Mouse (Mus musculus) testis, adult 2 months (tissue): ENCODE measurements around the gene Rimkla. TPM values are rescaled to one million over a fixed set of nuclear protein-coding genes. Genes with fewer than 3 reads are reported as not detected.
A peak's percentile ranks its signal among the peaks of the same experiment; 100 is the strongest.

ENCODE experiments used
- H3K27ac ChIP-seq: fragments of 200-500 bp; 2 replicates; pipeline ENCODE4 v1.5.1; 2012; ENCODE audit warnings: low read depth, low read length; ENCODE audit not compliant: control insufficient read depth, insufficient read depth
- H3K27me3 ChIP-seq: fragments of 200-500 bp; 2 replicates; pipeline ENCODE4 v1.6.1; 2012; ENCODE audit warnings: mild to moderate bottlenecking, low read length, moderate library complexity; ENCODE audit not compliant: control insufficient read depth, insufficient read depth
- H3K36me3 ChIP-seq: fragments of 200-500 bp; 2 replicates; pipeline ENCODE4 v1.6.1; 2012; ENCODE audit warnings: mild to moderate bottlenecking, low read length; ENCODE audit not compliant: control insufficient read depth, insufficient read depth
- H3K4me1 ChIP-seq: fragments of 200-500 bp; 2 replicates; pipeline ENCODE4 v1.6.1; 2012; ENCODE audit warnings: low read length; ENCODE audit not compliant: control insufficient read depth, insufficient read depth
- H3K4me3 ChIP-seq: fragments of 200-500 bp; 2 replicates; pipeline ENCODE4 v1.5.1; 2012; ENCODE audit warnings: low read depth, mild to moderate bottlenecking, low read length, moderate library complexity, mixed read lengths; ENCODE audit not compliant: control insufficient read depth
- CTCF ChIP-seq: fragments of 200-500 bp; IDR thresholded peaks from 2 replicates; pipeline ENCODE4 v1.5.1; 2012; ENCODE audit warnings: low read depth, mild to moderate bottlenecking, inconsistent platforms, low read length, moderate library complexity; ENCODE audit not compliant: control insufficient read depth, insufficient read depth, insufficient replicate concordance
- POLR2A ChIP-seq: fragments of 200-500 bp; IDR thresholded peaks from 2 replicates; pipeline ENCODE4 v1.6.1; 2012; ENCODE audit warnings: low read depth, mild to moderate bottlenecking, inconsistent platforms, low read length, moderate library complexity; ENCODE audit not compliant: control insufficient read depth
- polyA plus RNA-seq: library from polyadenylated mRNA; depleted of rRNA; stranded (reverse); fragments of >200 nt; gene quantifications from 2 replicates; pipeline ENCODE4 v1.2.3, GENCODE M21; 2012

Rimkla gene
- polyA plus RNA-seq, 1 experiment: 0.65 TPM

- Histone ChIP-seq H3K4me1 (no peaks in the 10 kb centered on the region; the same call in 1 of the 2 replicates), H3K36me3 (no peaks in the 10 kb centered on the region), H3K27me3 (no peaks in the 10 kb centered on the region), H3K4me3 (no peak overlapping the region), H3K27ac (no peak overlapping the region)
- TF ChIP-seq POLR2A (no peak), CTCF (no peak)
Observed at GRCm38 (mm10) chr4:119453128-119453527, 39.3 kb downstream of the Rimkla start.

DNA sequence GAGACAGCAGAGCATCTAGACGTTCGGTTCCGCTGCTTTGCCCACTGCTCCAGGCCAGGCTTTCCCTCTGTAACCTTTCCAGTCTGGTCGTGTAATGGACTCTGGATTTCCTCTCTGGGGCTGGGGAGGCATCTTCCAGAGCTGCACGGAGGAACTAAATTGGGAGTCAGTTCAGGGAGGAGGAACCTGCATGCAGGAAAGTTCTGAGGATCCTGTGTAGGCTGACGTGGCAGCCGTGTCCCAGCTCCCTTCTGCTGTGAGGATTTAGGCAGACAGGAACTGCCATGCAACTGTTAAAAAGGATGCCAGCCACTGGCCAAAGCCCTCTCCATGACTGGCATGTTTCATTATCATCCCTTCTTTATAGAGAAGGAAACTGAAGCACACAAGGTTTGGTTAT, 42.0 kb downstream of the Rimkla start:
- Histone ChIP-seq H3K27me3 (no peaks in the 10 kb centered on the region), H3K36me3 (no peaks in the 10 kb centered on the region), H3K4me1 (no peaks in the 10 kb centered on the region), H3K27ac (no peak overlapping the region), H3K4me3 (no peak overlapping the region)
- no peak for TF ChIP-seq POLR2A
- no peak for TF ChIP-seq CTCF

GRCm38 (mm10) chr4:119447786-119448185, 44.6 kb downstream of the Rimkla start:
- Histone ChIP-seq H3K4me1 (no peaks in the 10 kb centered on the region), H3K36me3 (no peaks in the 10 kb centered on the region), H3K27me3 (no peaks in the 10 kb centered on the region), H3K27ac (no peak overlapping the region), H3K4me3 (no peak overlapping the region)
- no peak for TF ChIP-seq CTCF
- TF ChIP-seq POLR2A: no peak

DNA sequence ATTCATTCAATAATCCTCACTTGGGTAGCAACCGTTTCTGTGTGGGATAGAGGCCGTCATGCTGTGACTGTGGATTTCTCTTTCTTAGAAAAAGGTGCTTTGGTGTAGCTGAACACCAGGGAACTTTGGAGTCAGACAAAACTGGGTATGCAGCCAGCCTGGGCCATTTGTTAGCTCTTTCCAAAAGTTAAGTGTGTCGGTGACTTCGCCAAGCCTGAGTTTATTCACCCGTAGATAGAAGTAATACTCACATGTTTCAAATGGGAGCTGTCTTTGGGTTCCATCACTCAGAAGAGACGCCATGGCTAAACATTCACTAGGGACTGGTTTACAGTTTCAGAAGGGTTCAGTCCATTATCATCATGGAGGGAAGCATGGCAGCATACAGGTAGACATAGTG, 45.2 kb downstream of the Rimkla start:
- Histone ChIP-seq H3K4me3 (no peak overlapping the region), H3K4me1 (no peaks in the 10 kb centered on the region), H3K27me3 (no peaks in the 10 kb centered on the region), H3K36me3 (no peaks in the 10 kb centered on the region), H3K27ac (no peak overlapping the region)
- no peak for TF ChIP-seq CTCF
- no peak for TF ChIP-seq POLR2A

DNA sequence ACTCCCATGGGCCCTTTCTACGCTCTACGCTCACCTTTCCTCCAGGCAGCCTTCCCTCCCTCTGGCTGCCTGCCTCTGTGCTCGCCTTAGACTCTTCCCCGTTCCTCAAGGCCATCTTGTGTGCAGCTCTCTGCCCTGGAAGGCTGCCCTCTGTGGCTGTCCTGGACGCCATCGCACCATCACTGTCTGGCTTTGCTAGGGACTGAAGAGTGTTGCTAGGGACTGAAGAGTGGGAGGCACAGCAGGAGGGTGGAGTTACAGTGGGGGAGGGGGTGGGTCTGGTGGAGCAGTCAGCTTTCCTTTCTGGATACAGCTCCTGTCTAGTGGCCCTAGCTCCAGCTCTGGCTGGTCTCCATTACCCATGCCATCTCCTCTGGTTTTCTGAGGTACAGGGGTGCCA, 49.9 kb downstream of the Rimkla start:
- TF ChIP-seq CTCF: peak; percentile 6; the same call in 1 of the 2 replicates
- TF ChIP-seq POLR2A: peak; percentile 24; the same call in 1 of the 2 replicates
- Histone ChIP-seq H3K4me3 (no peak overlapping the region), H3K27me3 (no peaks in the 10 kb centered on the region), H3K36me3 (0 out of 2 replicates have a peak, but pooled peaks cover 1% of the 10 kb centered on the region), H3K27ac (0 out of 2 replicates have a peak overlapping the region, but pooled peaks have one; percentile 17), H3K4me1 (no peaks in the 10 kb centered on the region)

DNA sequence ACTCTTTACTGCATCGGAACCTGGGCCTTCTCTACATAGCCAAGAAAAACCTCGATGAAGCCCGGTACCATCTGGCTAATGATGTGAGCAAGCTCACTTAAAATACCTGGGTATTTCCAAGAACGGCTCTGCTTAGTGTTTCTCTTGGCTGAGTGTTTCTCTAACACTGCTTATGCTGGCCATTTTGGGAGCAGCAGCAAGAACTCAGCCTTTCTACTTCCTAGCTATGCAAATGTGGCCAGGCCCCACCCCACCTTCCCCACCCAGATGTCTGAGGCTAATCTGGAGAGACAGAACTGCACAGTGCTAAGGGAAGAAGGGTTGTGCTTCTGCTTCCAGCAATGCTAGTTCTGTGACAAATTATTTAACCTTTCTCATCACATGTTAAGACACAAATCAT, 50.6 kb downstream of the Rimkla start:
- H3K4me1 ChIP-seq: no peaks in the 10 kb centered on the region; the same call in 1 of the 2 replicates

GRCm38 (mm10) chr4:119437936-119438335, 54.5 kb downstream of the Rimkla start:
- Histone ChIP-seq H3K4me1 (no peaks in the 10 kb centered on the region; the same call in 1 of the 2 replicates), H3K36me3 (0 out of 2 replicates have a peak, but pooled peaks cover 1% of the 10 kb centered on the region), H3K27me3 (no peaks in the 10 kb centered on the region), H3K4me3 (no peak overlapping the region), H3K27ac (no peak overlapping the region)
- no peak for TF ChIP-seq POLR2A
- no peak for TF ChIP-seq CTCF

More for the DNA sequence above, 50.6 kb downstream of the Rimkla start:
- TF ChIP-seq POLR2A (no peak), CTCF (no peak)
- Histone ChIP-seq H3K36me3 (0 out of 2 replicates have a peak, but pooled peaks cover 1% of the 10 kb centered on the region), H3K27ac (no peak overlapping the region), H3K4me3 (no peak overlapping the region), H3K27me3 (no peaks in the 10 kb centered on the region)

- TF ChIP-seq POLR2A: no peak
- peak; percentile 48; the same call in 1 of the 2 replicates for TF ChIP-seq CTCF
- H3K36me3 ChIP-seq: no peaks in the 10 kb centered on the region
- no peak overlapping the region for H3K4me3 ChIP-seq
- no peaks in the 10 kb centered on the region for H3K27me3 ChIP-seq
- H3K4me1 ChIP-seq: no peaks in the 10 kb centered on the region
- no peak overlapping the region; the same call in 1 of the 2 replicates for H3K27ac ChIP-seq
Observed at GRCm38 (mm10) chr4:119430678-119431077, 61.8 kb downstream of the Rimkla start.
